Mouse (Mus musculus): ENCODE results near the gene Gm13101. TPM values are rescaled to one million over a fixed set of nuclear protein-coding genes. Genes with fewer than 3 reads are reported as not detected.

Gene Gm13101
- not detected for polyA plus RNA-seq (2017; shearing (Covaris generic))

DNA sequence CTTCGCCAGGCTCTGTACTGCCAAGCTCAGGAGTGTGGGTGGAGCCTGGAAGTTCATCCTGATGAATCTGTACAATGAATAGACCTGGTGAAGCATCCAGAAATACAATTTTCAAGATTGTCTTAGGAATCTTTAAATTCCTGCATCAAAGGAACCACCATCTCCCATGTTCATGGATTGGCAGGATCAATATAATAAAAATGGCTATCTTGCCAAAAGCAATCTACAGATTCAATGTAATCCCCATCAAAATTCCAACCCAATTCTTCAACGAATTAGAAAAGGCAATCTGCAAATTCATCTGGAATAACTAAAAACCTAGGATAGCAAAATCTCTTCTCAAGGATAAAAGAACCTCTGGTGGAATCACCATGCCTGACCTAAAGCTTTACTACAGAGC, at the start of gene Gm13101:
Gene Gm13101 (minus strand): TSS at position 101 of the 400 bp plus-strand sequence.

GRCm38 (mm10) chr4:143994269-143994668, 27.5 kb upstream of the Gm13101 start, which contains the start of gene Pramef17:
TSS of gene Pramef17 (minus strand) at chr4:143994369.

DNA sequence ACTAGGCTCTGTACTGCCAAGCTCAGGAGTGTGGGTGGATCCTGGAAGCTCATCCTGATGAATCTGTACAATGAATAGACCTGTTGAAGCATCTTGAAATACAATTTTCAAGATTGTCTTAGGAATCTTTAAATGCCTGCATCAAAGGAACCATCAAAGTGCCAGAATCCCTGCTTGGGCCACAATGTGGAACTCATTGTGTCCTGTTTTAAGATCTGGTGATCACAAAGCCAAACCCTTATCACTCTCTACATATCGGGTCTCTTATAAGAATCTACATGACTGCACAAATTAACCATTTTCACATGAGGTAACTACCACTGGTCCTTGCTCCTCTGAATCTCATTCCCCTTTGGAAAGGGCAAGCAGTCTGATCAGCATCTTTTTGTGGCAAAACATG, 15.8 kb downstream of the Gm13101 start, which contains the start of gene Pramef25:
Gene Pramef25 (minus strand): TSS at position 101 of the 400 bp plus-strand sequence.

Other genes starting within 250 kb of the Gm13101 start
- gene Gm13078, start 247.5 kb downstream of the Gm13101 start, polyA plus RNA-seq (2017; shearing (Covaris generic)) = under 1 TPM in 1 of 2 experiments, not detected in 1; 0.26 TPM
- gene Gm13023, start 177.6 kb downstream of the Gm13101 start, polyA plus RNA-seq (2017; shearing (Covaris generic)) = not detected
- not detected for gene Gm13084, start 150.9 kb downstream of the Gm13101 start, polyA plus RNA-seq (2017; shearing (Covaris generic))
- under 1 TPM in 1 of 2 experiments, not detected in 1; 0.78 TPM for gene Gm13103, start 120.5 kb downstream of the Gm13101 start, polyA plus RNA-seq (2017; shearing (Covaris generic))
- under 1 TPM in 1 of 2 experiments, not detected in 1; 0.11 TPM for gene Pramef6, start 66.6 kb downstream of the Gm13101 start, polyA plus RNA-seq (2017; shearing (Covaris generic))
- not detected for gene Pramef25, start 15.9 kb downstream of the Gm13101 start, polyA plus RNA-seq (2017; shearing (Covaris generic))
- gene Pramef17, start 27.4 kb upstream of the Gm13101 start, polyA plus RNA-seq (2017; shearing (Covaris generic)) = 1 to 10 TPM in 1 of 2 experiments, not detected in 1; 1.1 TPM
- 1 to 10 TPM in 1 of 2 experiments, not detected in 1; 1.3 TPM for gene Pramel4, start 92.2 kb upstream of the Gm13101 start, polyA plus RNA-seq (2017; shearing (Covaris generic))
- gene Gm13102, start 139.5 kb upstream of the Gm13101 start, polyA plus RNA-seq (2017; shearing (Covaris generic)) = 1 to 10 TPM in 1 of 2 experiments, not detected in 1; 2.3 TPM
- under 1 TPM in 1 of 2 experiments, not detected in 1; 0.73 TPM for gene Oog3, start 195.7 kb upstream of the Gm13101 start, polyA plus RNA-seq (2017; shearing (Covaris generic))
- gene Oog2, start 223.8 kb upstream of the Gm13101 start, polyA plus RNA-seq (2017; shearing (Covaris generic)) = under 1 TPM in 1 of 2 experiments, not detected in 1; 0.43 TPM
- not detected for gene C87977, start 246.4 kb upstream of the Gm13101 start, polyA plus RNA-seq (2017; shearing (Covaris generic))

Measured in inflammation-experienced regulatory T-cells (primary cell).